Mouse (Mus musculus) adrenal gland, postnatal 4 days (tissue): ENCODE results near the gene Srebf1. TPM values are rescaled to one million over a fixed set of nuclear protein-coding genes. Genes with fewer than 3 reads are reported as not detected.

Experiments used
- DNase-seq, 2 experiments: peaks; one replicate each; pipeline ENCODE4 v3.0.0; 2021 to 2022; ENCODE audit warnings: low spot score in 2 of 2, mixed read lengths in 2 of 2
- total RNA-seq, 2 experiments: library from RNA; stranded (reverse); gene quantifications; 2 replicates each; pipeline ENCODE4 v1.2.3; 2021

The Srebf1 gene
- total RNA-seq, 2 experiments from 2014 or later, result 135 to 160 TPM

DNA sequence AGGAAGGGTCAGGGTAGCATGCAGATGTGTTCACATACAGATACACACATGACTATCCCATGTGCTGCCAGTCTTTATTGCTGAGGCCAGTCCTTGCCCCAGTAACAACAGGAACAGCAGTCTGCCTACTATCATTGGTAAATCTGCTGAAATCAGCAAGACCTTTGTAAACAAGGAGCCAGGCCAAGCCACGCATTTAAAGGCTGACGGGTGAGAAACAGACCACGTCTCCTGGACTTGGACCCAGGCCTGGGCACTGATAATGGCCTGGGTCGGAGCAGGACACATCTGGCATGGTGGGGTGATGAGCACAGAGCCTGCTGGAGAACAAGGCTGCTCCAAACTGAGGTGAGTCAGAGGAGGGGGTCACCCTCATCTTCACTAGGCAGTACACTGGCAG, 18.1 kb upstream of the Srebf1 start:
- no peak for DNase-seq

GRCm38 (mm10) chr11:60235351-60235750, 13.0 kb upstream of the Srebf1 start:
- DNase-seq, result no peak

- no peak for DNase-seq
Observed at GRCm38 (mm10) chr11:60233235-60233634, 10.9 kb upstream of the Srebf1 start.

- no peak for DNase-seq
Observed at GRCm38 (mm10) chr11:60232441-60233058, 10.2 kb upstream of the Srebf1 start.

DNA sequence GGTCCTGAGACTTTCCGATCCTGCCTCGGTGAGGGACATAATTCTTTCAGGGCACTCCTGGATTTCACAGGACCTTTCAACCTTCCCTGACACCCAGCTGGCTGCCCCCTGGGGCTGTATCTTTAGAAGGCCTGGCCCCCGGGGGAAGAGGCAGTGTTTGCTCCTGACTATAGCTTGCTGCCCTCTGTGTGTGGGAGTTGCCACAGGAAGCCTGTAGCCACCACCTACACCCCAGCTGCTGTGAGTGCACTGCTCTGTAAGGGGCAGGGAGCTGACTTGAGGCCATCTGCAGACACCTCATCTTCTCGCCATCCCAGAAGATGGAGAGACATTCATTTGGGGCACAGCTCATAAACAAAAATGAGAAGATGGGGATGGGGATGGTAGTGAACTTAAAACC, 9.6 kb upstream of the Srebf1 start:
- no peak for DNase-seq

GRCm38 (mm10) chr11:60231326-60231725, 8.9 kb upstream of the Srebf1 start:
- DNase-seq, result no peak

GRCm38 (mm10) chr11:60230512-60230911, 8.1 kb upstream of the Srebf1 start:
- DNase-seq, result no peak

GRCm38 (mm10) chr11:60229821-60230220, 7.4 kb upstream of the Srebf1 start:
- DNase-seq, result no peak

DNA sequence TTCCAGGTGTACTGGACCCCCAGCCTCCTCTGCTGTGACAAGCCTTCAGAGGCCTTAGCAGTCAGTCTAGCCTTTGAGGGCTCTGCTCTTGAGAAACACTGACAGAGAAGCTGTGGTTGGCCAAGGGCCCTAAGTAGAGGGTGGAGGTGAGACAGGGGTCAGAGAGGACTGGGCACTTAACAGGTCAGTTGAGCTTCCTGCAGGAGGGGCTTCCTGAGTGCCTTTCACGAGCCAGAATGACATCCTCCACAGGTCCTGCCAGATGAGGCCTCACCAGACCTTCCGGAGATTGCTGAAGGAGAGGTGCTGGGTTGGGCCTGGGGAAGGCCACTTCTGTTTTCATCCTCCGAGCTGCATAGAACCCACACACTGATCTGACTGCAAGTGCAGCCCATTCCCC, 6.1 kb upstream of the Srebf1 start:
- DNase-seq, result no peak

- DNase-seq, result no peak
Observed at GRCm38 (mm10) chr11:60225874-60226273, 3.5 kb upstream of the Srebf1 start.

- peak in 1 of 2 experiments; percentile 42 for DNase-seq
Observed at GRCm38 (mm10) chr11:60224676-60225075, 2.3 kb upstream of the Srebf1 start.

DNA sequence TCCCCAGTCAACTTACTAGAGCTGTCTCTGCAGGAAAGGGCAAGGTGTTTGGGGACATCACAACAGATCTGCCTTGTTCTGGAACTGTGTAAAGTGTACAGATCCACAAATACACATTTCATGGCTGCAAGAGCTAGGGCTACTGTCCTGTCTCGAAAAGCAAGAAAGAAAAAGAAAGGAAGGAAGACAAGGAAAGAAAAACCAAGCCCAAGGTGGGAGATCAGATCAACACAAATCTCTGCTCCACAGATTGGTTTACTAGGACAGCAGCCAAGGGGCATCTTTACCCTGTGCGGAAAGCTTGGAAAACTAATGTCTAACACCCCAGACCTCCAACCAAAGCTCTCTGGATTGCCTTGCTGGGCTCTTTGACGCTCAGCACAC, 304 bp downstream of the Srebf1 start:
- DNase-seq, result no peak

- no peak for DNase-seq
Observed at GRCm38 (mm10) chr11:60221425-60221824, 956 bp downstream of the Srebf1 start.

DNA sequence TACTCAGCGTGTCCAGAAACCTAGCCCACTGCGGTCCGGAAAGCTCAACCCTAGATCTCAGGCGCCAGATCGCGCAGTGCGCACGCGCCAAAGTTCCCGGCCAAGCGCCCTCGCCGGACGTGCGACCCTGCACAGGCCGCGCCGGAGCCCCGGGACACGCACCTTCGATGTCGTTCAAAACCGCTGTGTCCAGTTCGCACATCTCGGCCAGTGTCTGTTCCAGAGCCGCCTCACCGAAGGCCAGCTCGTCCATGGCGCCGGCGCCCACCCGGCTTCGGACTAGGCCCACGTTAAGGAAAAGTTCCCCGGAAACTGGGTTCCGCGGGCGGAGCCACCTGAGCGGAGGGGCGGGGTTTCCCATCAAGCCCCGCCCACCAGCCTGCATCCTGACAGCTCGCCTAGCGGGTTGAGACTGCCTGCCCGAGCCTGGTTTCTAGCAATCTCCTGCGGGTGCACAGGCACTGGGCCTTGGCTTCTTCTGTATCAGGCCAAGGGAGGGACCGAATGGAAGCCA, 2.0 kb downstream of the Srebf1 start:
- peak; percentile 85 to 86 for DNase-seq

GRCm38 (mm10) chr11:60219609-60220008, 2.8 kb downstream of the Srebf1 start:
- DNase-seq, result no peak

- no peak for DNase-seq
Observed at GRCm38 (mm10) chr11:60217467-60217866, 4.9 kb downstream of the Srebf1 start.

DNA sequence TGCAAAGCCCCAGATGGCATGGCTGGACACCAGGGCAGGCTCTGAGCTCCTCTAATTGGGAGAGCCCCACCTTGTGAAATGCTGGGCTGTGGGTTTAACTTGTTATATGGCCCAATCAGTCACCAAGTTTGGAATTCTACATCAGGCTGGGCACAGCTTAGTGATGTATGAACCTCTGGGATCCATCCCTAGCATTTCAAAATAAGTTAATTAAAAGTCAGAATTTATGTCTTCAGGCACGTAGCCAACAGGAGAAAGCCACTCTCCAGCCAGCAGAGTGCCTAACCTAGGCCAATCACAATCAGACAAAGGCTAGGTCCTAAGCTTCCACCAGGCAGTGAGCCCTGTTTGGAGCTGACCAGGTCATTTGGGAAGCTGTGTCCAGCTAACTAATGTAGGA, 5.7 kb downstream of the Srebf1 start:
- no peak for DNase-seq

- DNase-seq, result no peak
Observed at GRCm38 (mm10) chr11:60213266-60213665, 9.1 kb downstream of the Srebf1 start.

DNA sequence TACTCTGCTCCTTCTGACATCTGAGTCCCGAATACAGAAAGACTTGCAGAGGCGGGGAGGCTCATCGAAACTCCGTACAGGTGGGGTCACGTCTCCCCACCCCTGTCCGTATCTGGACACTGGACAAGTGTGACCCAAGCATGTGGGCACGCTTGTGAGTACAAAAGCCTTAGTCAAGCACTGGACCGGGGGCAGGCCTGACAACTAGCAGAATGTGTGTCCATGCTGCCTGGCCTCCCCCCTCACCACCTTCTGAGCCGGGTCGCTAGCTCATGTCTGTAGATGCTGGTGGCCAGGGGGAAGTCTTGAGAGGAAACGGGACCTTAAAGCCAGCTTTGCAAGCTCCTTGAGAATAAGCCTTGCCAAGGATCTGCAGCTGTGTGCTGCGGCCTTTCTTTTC, 10.6 kb downstream of the Srebf1 start:
- DNase-seq, result no peak

GRCm38 (mm10) chr11:60211152-60211551, 11.2 kb downstream of the Srebf1 start:
- DNase-seq, result no peak

GRCm38 (mm10) chr11:60210305-60210724, 12.1 kb downstream of the Srebf1 start:
- DNase-seq, result peak; percentile 88 to 90

- no peak for DNase-seq
Observed at GRCm38 (mm10) chr11:60209933-60210249, 12.5 kb downstream of the Srebf1 start.

- peak in 1 of 2 experiments; percentile 57 for DNase-seq
Observed at GRCm38 (mm10) chr11:60209217-60209932, 13.0 kb downstream of the Srebf1 start.
